Mouse (Mus musculus) ES-E14 (cell line): ENCODE measurements around the gene Cep63. TPM values are rescaled to one million over a fixed set of nuclear protein-coding genes. Genes with fewer than 3 reads are reported as not detected.

Source experiments
- DNase-seq: peaks from one replicate; pipeline ENCODE4 v3.0.0-alpha.2; 2013; ENCODE audit warnings: low read depth, low spot score
- H3K27ac ChIP-seq: 2 replicates; pipeline ENCODE4 v1.5.1; 2012; ENCODE audit warnings: low read depth, mild to moderate bottlenecking, low read length, moderate library complexity, mixed read lengths; ENCODE audit not compliant: poor library complexity, insufficient read depth, severe bottlenecking
- H3K36me3 ChIP-seq: 2 replicates; pipeline ENCODE4 v1.6.1; 2012; ENCODE audit warnings: mild to moderate bottlenecking, low read length, moderate library complexity, mixed read lengths; ENCODE audit not compliant: control insufficient read depth, poor library complexity, insufficient read depth, severe bottlenecking
- H3K4me1 ChIP-seq, 2 experiments: fragments of 150-350 bp in 1 of 2; sonication (generic) in 1 of 2; 2 replicates each; pipeline ENCODE4 v1.6.1; 2012; ENCODE audit warnings: low read length in 2 of 2, mild to moderate bottlenecking in 1 of 2, mixed read lengths in 1 of 2; ENCODE audit not compliant: control insufficient read depth in 2 of 2, insufficient read depth in 2 of 2, poor library complexity in 1 of 2
- H3K4me3 ChIP-seq, 2 experiments: fragments of 150-350 bp in 1 of 2; sonication (generic) in 1 of 2; 2 replicates each; pipeline ENCODE4 v1.5.1; 2012; ENCODE audit warnings: low read length in 2 of 2, low read depth in 1 of 2, mild to moderate bottlenecking in 1 of 2, mixed read lengths in 1 of 2; ENCODE audit not compliant: insufficient read depth in 1 of 2, poor library complexity in 1 of 2, severe bottlenecking in 1 of 2
- H3K9ac ChIP-seq: 2 replicates; pipeline ENCODE4 v1.6.1; 2012; ENCODE audit warnings: low read depth, mild to moderate bottlenecking, low read length, mixed read lengths; ENCODE audit not compliant: poor library complexity, insufficient read depth, severe bottlenecking
- H3K9me3 ChIP-seq: fragments of 150-350 bp; sonication (generic); 2 replicates; pipeline ENCODE4 v1.6.1; 2012; ENCODE audit warnings: low read depth, mild to moderate bottlenecking, low read length; ENCODE audit not compliant: control insufficient read depth, insufficient read depth
- CHD2 ChIP-seq: IDR thresholded peaks from 2 replicates; pipeline ENCODE4 v1.6.1; 2014; ENCODE audit warnings: mild to moderate bottlenecking, low read depth, low read length, inconsistent platforms
- HCFC1 ChIP-seq: IDR thresholded peaks from 2 replicates; pipeline ENCODE4 v1.6.1; 2012; ENCODE audit warnings: low read length, inconsistent platforms, borderline replicate concordance; ENCODE audit not compliant: insufficient read depth
- MAFK ChIP-seq: IDR thresholded peaks from 2 replicates; pipeline ENCODE4 v1.6.1; 2014; ENCODE audit warnings: mild to moderate bottlenecking, low read depth, low read length, inconsistent platforms; ENCODE audit not compliant: insufficient read depth
- ZC3H11A ChIP-seq: IDR thresholded peaks from 2 replicates; pipeline ENCODE4 v1.6.1; 2012; ENCODE audit warnings: low read depth, mild to moderate bottlenecking, inconsistent platforms, low read length, borderline replicate concordance
- ZNF384 ChIP-seq: IDR thresholded peaks from 2 replicates; pipeline ENCODE4 v1.6.1; 2012; ENCODE audit warnings: low read depth, low read length, inconsistent platforms
- in situ Hi-C, 2 experiments: fragments of 600-800 bp; cut with MboI; formaldehyde crosslinking; loops; one replicate each; pipeline ENCODE4 v1.15.1; 2025; ENCODE audit warnings: low sequenced_read_pairs in 2 of 2, inconsistent platforms in 1 of 2; ENCODE audit not compliant: unreplicated experiment in 2 of 2
- total RNA-seq: library from RNA; depleted of rRNA; stranded (reverse); fragments of 300-350 nt; gene quantifications from 2 replicates; pipeline ENCODE4 v1.2.3, GENCODE M21; 2012

Cep63 gene
- total RNA-seq, 1 experiment: 26.1 TPM

GRCm38 (mm10) chr9:102645119-102645695 lies 18.9 kb upstream of the Cep63 start:
- no peaks in the 10 kb centered on the region for H3K36me3 ChIP-seq
- no peak overlapping the region for H3K27ac ChIP-seq
- DNase-seq: no peak
- H3K9ac ChIP-seq: no peak overlapping the region
- no peak for TF ChIP-seq ZNF384
- H3K9me3 ChIP-seq: no peaks in the 10 kb centered on the region
- H3K4me3 ChIP-seq: no peak overlapping the region
- H3K4me1 ChIP-seq: no peaks in the 10 kb centered on the region
- in situ Hi-C loops: no loop called here

- DNase-seq: no peak
- in situ Hi-C loops: no loop called here
- Histone ChIP-seq H3K4me3 (no peak overlapping the region), H3K9me3 (no peaks in the 10 kb centered on the region), H3K27ac (no peak overlapping the region), H3K9ac (no peak overlapping the region), H3K36me3 (no peaks in the 10 kb centered on the region), H3K4me1 (no peaks in the 10 kb centered on the region)
- TF ChIP-seq HCFC1: no peak
- no peak for TF ChIP-seq ZC3H11A
- no peak for TF ChIP-seq MAFK
- no peak for TF ChIP-seq CHD2
- no peak for TF ChIP-seq ZNF384
Observed at GRCm38 (mm10) chr9:102643486-102644101, 17.3 kb upstream of the Cep63 start.

- DNase-seq: no peak
Observed at GRCm38 (mm10) chr9:102643071-102643485, 16.7 kb upstream of the Cep63 start.

GRCm38 (mm10) chr9:102641531-102641930 lies 15.2 kb upstream of the Cep63 start:
- Histone ChIP-seq H3K4me1 (peaks cover 0 to 6% of the 10 kb centered on the region in 2 experiments; a peak in 1 of 4 replicates), H3K9me3 (no peaks in the 10 kb centered on the region), H3K36me3 (no peaks in the 10 kb centered on the region), H3K9ac (no peak overlapping the region), H3K4me3 (no peak overlapping the region), H3K27ac (no peak overlapping the region)
- TF ChIP-seq ZNF384: no peak
- no peak for TF ChIP-seq HCFC1
- no peak for TF ChIP-seq MAFK
- TF ChIP-seq CHD2: no peak
- no peak for TF ChIP-seq ZC3H11A
- in situ Hi-C loops: no loop called here
- no peak for DNase-seq

More at GRCm38 (mm10) chr9:102643071-102643485, 16.7 kb upstream of the Cep63 start:
- Histone ChIP-seq H3K4me1 (no peaks in the 10 kb centered on the region), H3K9me3 (no peaks in the 10 kb centered on the region), H3K36me3 (no peaks in the 10 kb centered on the region), H3K27ac (no peak overlapping the region), H3K9ac (no peak overlapping the region), H3K4me3 (no peak overlapping the region)
- in situ Hi-C loops: no loop called here
- TF ChIP-seq CHD2 (no peak), ZNF384 (no peak), HCFC1 (no peak), ZC3H11A (no peak), MAFK (no peak)

- H3K27ac ChIP-seq: no peak overlapping the region
- TF ChIP-seq ZNF384 (no peak), ZC3H11A (no peak), HCFC1 (no peak), CHD2 (no peak), MAFK (no peak)
- peaks cover 0 to 6% of the 10 kb centered on the region in 2 experiments; a peak in 1 of 4 replicates for H3K4me1 ChIP-seq
- H3K4me3 ChIP-seq: no peak overlapping the region
- H3K36me3 ChIP-seq: no peaks in the 10 kb centered on the region
- in situ Hi-C loops: loop anchor here (5.0 to 10.0 kb wide), 3 partner anchors 138 to 225 kb away; no protein-coding TSS in a partner anchor
- H3K9ac ChIP-seq: no peak overlapping the region
- DNase-seq: no peak
- no peaks in the 10 kb centered on the region for H3K9me3 ChIP-seq
Observed at GRCm38 (mm10) chr9:102639510-102639909, 13.2 kb upstream of the Cep63 start.
